Mouse (Mus musculus): Measurements from ENCODE around the gene Elf1.
"Not testable (repeated sequence)": the region's sequence is repeated elsewhere in the genome, so short reads cannot be mapped to it uniquely, and the experiment has no call there.

Elf1 gene

GRCm38 (mm10) chr14:79480624-79481338, at the start of gene Elf1:
Gene Elf1, plus strand, starts transcription at chr14:79481194.
- peak; percentile 84 for DNase-seq (ENCODE audit: low spot score)

DNA sequence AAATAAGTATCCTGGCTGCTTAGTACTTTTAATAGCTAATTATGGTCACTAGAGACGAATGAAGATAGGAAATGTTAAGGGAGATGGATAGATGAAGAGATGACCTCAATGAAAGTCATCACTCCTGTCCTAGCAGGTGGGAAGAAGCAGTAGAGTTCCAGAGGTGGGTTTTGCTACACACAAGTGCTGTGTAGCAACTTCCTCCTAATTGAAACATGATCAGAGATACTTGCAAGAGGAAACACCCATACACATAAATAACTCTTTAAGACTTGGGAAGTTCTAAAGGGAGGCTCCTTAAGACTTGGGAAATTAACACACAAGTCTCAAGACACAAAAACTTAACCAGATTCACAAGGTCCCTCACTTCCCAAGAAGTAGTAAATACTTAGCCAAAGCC, 46.9 kb upstream of the Elf1 start:
- no peak for DNase-seq (ENCODE audit: low spot score)

DNA sequence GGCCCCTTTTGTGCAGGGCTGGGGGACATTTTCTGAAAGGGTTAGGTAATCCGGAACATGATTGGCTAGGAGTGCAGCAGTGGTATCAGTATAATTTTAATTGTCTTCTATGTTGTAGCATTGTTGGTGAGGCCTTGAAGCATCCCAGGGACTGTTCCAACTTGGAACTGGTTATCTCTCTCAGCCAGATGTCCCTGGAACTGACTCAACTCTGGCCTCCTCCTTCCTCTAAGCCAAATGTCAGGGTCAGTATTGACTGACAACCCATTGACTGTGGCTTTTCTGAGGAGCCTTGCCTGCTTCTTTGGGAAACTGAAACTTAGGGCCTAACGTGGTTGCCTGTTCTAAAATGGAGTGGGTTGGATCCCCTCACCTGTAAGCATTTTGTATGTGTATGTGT, 40.3 kb upstream of the Elf1 start:
- no peak for DNase-seq (ENCODE audit: low spot score)

DNA sequence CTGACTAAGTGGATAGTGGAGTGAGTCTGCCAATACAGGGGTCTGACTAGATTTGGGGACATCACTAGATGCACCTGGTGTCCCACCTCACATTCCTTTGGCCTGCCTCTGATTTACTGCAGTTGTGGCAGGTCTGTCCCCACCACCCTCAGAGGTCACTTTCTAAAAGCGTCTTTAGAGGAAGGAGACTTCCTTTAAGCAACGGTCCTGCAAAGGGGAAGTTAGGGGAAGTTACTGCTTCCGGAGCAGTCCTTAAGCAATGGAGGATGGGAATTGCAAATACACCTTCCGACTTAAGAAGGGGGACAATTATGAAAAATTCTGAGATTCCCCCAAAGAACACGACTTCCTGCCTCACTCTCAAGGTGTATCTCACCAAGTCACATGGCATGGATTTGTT, 39.6 kb upstream of the Elf1 start:
- no peak for DNase-seq (ENCODE audit: low spot score)

DNA sequence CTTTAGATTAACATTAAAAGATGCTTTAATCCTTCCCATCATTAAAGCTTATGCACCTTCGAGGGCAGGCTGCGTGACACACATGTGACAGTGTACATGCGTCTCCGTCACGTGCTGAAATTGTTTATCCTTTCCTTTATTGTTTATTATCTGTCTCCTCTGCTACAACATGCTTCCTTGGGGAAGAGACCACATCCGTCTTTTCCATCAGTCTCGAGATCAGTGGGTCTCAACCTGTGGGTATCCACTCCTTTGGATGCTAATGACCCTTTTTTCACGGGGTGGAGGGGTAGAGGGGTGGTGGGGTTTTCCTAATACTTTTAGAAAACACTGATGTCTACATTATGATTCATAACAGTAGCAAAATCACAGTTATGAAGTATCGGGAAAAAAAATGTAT, 36.4 kb upstream of the Elf1 start:
- DNase-seq (ENCODE audit: low spot score) = no peak

- DNase-seq (ENCODE audit: low spot score) = no peak
Measured at GRCm38 (mm10) chr14:79445055-79445620, 35.9 kb upstream of the Elf1 start.

GRCm38 (mm10) chr14:79451681-79452590, 29.1 kb upstream of the Elf1 start, which contains the start of gene Kbtbd6:
Gene Kbtbd6, plus strand, starts transcription at chr14:79451835.
- peak; percentile 78 for DNase-seq (ENCODE audit: low spot score)

DNA sequence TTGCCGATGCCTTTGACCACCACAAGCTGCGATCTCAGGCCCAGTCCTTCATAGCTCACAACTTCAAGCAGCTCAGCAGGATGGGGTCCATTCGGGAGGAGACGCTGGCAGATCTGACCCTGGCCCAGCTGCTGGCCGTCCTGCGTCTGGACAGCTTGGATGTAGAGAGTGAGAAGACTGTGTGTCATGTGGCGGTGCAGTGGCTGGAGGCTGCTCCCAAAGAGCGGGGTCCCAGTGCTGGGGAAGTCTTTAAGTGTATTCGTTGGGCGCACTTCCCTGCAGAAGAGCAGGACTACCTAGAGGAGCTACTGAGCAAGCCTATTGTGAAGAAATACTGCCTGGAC, 28.4 kb upstream of the Elf1 start:
- not testable (repeated sequence) for DNase-seq (ENCODE audit: low spot score)

DNA sequence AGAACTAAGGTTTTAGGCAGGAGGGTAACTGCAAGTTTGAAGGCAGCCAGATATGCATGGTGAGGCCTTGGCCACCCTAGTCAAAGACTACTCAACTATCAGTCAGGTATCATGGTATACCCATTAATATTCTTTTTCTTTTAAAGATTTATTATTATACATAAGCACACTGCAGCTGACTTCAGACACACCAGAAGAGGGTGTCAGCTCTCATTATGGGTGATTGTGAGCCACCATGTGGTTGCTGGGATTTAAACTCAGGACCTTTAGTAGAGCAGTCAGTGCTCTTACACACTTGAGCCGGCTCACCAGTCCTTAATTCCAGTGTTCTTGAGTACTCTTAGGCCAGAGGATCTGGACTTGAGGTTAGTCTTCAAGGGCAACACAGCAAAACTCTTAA, 20.6 kb upstream of the Elf1 start:
- no peak for DNase-seq (ENCODE audit: low spot score)

- DNase-seq (ENCODE audit: low spot score) = no peak
Measured at GRCm38 (mm10) chr14:79460988-79461387, 20.0 kb upstream of the Elf1 start.

DNA sequence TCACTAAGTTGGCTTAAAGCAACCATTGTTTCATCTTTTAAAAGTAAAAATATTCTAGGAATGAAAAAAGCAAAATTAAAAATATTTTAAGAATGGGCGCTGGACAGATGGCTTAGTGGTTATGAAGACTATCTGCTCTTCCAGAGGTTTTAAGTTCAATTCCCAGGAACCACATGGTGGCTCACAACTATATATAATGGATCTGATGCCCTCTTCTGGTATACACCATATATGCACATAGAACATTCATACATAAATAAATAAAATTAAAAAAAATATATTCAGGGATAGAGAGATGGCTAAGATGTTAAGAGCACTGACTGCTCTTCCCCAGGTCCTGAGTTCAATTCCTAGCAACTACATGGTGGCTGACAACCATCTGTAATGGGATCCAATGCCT, 15.4 kb upstream of the Elf1 start:
- DNase-seq (ENCODE audit: low spot score) = no peak

DNA sequence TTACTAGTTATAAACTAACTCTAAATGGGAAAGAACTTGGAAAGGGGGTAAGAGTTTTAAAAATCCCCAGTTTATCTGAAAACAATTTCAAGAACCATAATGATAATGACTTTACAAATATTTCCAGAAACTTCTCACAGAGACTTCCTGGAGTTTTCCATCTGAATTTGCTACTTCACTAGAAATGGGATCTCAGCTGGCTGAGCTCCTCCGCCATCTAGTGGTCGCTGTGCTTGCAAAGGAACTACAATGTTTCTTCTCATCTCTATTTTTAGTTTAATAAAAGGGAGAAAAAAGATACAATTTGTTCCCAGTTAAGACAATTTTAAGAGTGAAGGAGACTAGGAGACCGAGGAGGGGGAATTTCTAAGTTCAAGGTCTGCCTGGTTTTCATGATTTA, 13.4 kb upstream of the Elf1 start:
- DNase-seq (ENCODE audit: low spot score) = no peak

GRCm38 (mm10) chr14:79473384-79473783, 7.6 kb upstream of the Elf1 start:
- DNase-seq (ENCODE audit: low spot score) = no peak

- peak; percentile 89 for DNase-seq (ENCODE audit: low spot score)
Measured at GRCm38 (mm10) chr14:79481339-79482151, 551 bp downstream of the Elf1 start, which contains the start of gene Wbp4. Gene Wbp4, minus strand, starts transcription at chr14:79481520.

DNA sequence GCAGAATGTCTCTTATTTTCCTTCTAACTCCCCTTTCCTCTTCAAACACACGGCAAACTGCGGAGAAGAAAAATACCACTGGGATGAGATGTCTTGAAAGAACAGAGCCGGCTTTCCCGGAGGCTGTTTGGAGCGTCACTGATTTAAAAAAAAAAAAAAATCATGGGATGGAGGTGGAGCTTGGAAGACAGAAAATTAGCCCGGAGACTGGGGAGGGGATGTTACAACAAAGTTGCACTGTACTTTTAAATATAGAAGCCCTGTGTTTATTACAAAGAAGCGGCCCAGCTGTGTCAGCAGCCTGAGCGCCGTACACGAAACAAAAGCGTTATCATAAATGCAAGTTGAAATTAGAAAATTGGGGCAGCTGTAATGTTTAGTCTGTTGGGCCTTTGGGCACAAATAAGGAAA, 1.3 kb downstream of the Elf1 start:
- peak; percentile 19 for DNase-seq (ENCODE audit: low spot score)

- DNase-seq (ENCODE audit: low spot score) = peak; percentile 9
Measured at GRCm38 (mm10) chr14:79482747-79483355, 1.9 kb downstream of the Elf1 start.

DNA sequence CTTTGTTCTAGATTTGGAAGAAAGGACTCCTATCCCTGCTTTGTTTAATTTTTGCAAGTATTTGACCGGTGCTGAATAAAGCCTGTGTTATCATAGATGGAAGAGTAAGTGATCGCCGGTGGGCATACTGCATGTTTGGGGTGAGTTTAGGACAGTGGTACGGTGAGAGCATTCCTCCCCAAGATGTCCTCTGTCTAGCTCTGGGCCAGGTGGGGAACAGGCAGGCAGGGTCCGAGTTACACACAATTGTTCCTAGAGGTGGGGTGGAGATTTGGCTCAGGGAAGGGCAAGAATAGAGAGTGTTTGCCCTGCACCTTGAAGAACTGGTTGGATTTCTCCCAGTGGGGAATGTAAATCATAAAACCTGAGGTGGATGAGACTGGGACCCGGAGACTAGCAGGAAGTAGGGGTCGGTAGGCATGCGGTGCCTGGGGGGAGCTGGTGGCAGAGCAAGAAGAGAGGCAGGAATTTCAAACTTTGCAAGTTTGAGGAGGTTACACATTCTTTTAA, 2.7 kb downstream of the Elf1 start:
- peak; percentile 10 for DNase-seq (ENCODE audit: low spot score)

GRCm38 (mm10) chr14:79486617-79486992, 5.6 kb downstream of the Elf1 start:
- DNase-seq (ENCODE audit: low spot score) = no peak

DNA sequence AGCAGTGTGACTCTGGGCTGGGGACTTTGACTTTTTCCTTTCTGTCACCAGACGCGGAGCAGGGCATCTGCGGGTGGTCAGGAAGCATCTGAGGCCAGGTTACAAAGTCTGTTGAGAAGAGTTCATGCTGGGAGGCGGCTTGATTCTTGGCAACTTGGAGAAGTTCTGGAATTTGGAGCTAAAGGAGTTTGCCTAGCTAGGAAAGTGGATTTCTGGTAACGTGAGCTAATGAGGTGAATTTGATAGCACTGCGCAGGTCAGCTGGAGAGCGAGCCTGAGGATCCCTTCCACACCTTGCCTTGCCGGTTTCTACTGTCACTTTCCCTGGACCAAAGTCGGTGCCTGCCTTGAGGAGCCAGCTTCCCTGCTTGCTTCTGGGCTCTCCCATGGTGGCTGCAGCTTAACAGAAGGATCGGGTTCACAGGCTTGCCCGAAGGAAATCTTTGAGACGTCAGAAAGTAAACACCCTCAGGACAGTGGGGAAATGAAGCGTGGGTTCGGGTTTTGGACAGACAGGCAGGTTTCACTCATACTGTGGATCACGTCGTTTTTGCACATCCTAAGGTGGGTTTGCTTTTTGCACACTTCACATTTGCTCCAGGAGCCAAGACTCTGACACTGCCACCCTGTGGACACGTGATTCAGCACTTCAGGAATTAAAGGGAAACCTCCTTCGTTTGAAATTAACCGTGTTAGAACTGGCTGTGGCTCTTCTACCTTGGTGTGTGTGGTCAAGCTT, 6.2 kb downstream of the Elf1 start:
- peak; percentile 34 for DNase-seq (ENCODE audit: low spot score)

GRCm38 (mm10) chr14:79488531-79488930, 7.5 kb downstream of the Elf1 start:
- DNase-seq (ENCODE audit: low spot score) = no peak

DNA sequence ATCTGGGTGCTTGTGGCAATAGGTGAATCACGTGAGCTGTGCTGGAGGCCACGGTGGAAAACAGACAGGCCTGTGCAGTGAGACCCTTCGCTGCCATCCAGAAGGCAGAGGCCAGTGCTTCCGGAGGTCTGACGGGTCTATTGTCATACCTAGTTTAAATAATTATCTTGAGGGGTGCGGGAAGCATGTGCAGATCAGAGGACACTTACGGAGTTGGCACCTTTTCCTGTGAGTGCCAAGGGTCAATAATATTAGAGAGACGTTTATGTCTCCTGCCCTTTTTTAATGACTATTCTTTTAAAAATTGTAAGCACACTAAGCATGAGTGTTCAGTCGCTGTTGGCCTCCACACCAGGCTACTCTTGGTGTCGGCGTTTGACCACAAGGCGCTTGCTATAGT, 8.2 kb downstream of the Elf1 start:
- no peak for DNase-seq (ENCODE audit: low spot score)
